Mouse (Mus musculus): ENCODE results near the gene Ptpro.
A peak's percentile ranks its signal among the peaks of the same experiment; 100 is the strongest.

Gene Ptpro

GRCm38 (mm10) chr6:137252194-137252886, at the start of gene Ptpro:
Ptpro (plus strand) TSS chr6:137252319.
- DNase-seq (ENCODE audit: low spot score in 2 of 2): peak; percentile 65 to 74

GRCm38 (mm10) chr6:137202661-137203060, 49.5 kb upstream of the Ptpro start:
- peak in 1 of 2 experiments; percentile 0 for DNase-seq (ENCODE audit: low spot score in 2 of 2)

GRCm38 (mm10) chr6:137205662-137206400, 46.3 kb upstream of the Ptpro start:
- peak in 1 of 2 experiments; percentile 8 for DNase-seq (ENCODE audit: low spot score in 2 of 2)

GRCm38 (mm10) chr6:137207126-137207525, 45.0 kb upstream of the Ptpro start:
- DNase-seq (ENCODE audit: low spot score in 2 of 2): peak in 1 of 2 experiments; percentile 2

GRCm38 (mm10) chr6:137209992-137210391, 42.1 kb upstream of the Ptpro start:
- DNase-seq (ENCODE audit: low spot score in 2 of 2): peak; percentile 23 to 46

GRCm38 (mm10) chr6:137210991-137211390, 41.1 kb upstream of the Ptpro start:
- DNase-seq (ENCODE audit: low spot score in 2 of 2): no peak

GRCm38 (mm10) chr6:137211441-137211840, 40.7 kb upstream of the Ptpro start:
- no peak for DNase-seq (ENCODE audit: low spot score in 2 of 2)

- no peak for DNase-seq (ENCODE audit: low spot score in 2 of 2)
Observed at GRCm38 (mm10) chr6:137217841-137218463, 34.2 kb upstream of the Ptpro start.

- peak in 1 of 2 experiments; percentile 41 for DNase-seq (ENCODE audit: low spot score in 2 of 2)
Observed at GRCm38 (mm10) chr6:137252887-137253242, 746 bp downstream of the Ptpro start.

- DNase-seq (ENCODE audit: low spot score in 2 of 2): no peak
Observed at GRCm38 (mm10) chr6:137253415-137253814, 1.3 kb downstream of the Ptpro start.

- no peak for DNase-seq (ENCODE audit: low spot score in 2 of 2)
Observed at GRCm38 (mm10) chr6:137261033-137261432, 8.9 kb downstream of the Ptpro start.

GRCm38 (mm10) chr6:137262087-137262486, 10.0 kb downstream of the Ptpro start:
- no peak for DNase-seq (ENCODE audit: low spot score in 2 of 2)

GRCm38 (mm10) chr6:137268019-137268418, 15.9 kb downstream of the Ptpro start:
- no peak for DNase-seq (ENCODE audit: low spot score in 2 of 2)

- DNase-seq (ENCODE audit: low spot score in 2 of 2): peak in 1 of 2 experiments; percentile 46
Observed at GRCm38 (mm10) chr6:137268592-137268991, 16.5 kb downstream of the Ptpro start.

- no peak for DNase-seq (ENCODE audit: low spot score in 2 of 2)
Observed at GRCm38 (mm10) chr6:137272513-137272912, 20.4 kb downstream of the Ptpro start.

- no peak for DNase-seq (ENCODE audit: low spot score in 2 of 2)
Observed at GRCm38 (mm10) chr6:137277587-137277994, 25.5 kb downstream of the Ptpro start.

- DNase-seq (ENCODE audit: low spot score in 2 of 2): no peak
Observed at GRCm38 (mm10) chr6:137279576-137279975, 27.5 kb downstream of the Ptpro start.

- DNase-seq (ENCODE audit: low spot score in 2 of 2): no peak
Observed at GRCm38 (mm10) chr6:137281541-137282049, 29.5 kb downstream of the Ptpro start.

- DNase-seq (ENCODE audit: low spot score in 2 of 2): no peak
Observed at GRCm38 (mm10) chr6:137282050-137282449, 29.9 kb downstream of the Ptpro start.

GRCm38 (mm10) chr6:137286376-137286775, 34.3 kb downstream of the Ptpro start:
- DNase-seq (ENCODE audit: low spot score in 2 of 2): no peak

GRCm38 (mm10) chr6:137287788-137288187, 35.7 kb downstream of the Ptpro start:
- no peak for DNase-seq (ENCODE audit: low spot score in 2 of 2)

GRCm38 (mm10) chr6:137288264-137288663, 36.1 kb downstream of the Ptpro start:
- DNase-seq (ENCODE audit: low spot score in 2 of 2): no peak

Measured in frontal cortex, postnatal 10 days (tissue).